Mouse (Mus musculus): ENCODE results near the gene 4930447F04Rik.

4930447F04Rik gene

DNA sequence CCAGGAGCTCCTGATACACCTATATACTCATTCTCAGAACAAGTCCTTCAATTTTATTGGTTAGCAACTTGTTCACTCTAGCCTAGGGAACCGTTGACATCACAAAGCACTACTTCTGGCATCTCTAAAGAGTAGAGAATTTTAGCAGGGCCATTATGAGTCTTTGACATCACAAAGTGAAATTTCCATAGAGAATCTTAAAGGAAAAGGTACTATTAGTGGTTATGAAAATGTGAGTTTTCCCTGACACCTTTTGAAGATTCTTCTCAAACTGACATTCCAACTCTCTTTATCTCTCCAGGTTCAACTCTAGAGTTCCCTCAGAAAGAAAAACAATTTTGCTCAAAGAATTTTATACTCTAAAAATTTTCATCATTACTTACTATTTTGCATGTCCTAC lies at the start of gene 4930447F04Rik:
Gene 4930447F04Rik (minus strand): TSS at position 101 of the 400 bp plus-strand sequence.
- DNase-seq (ENCODE audit: low read depth, low spot score): no peak
